ENCODE assay signal across 30 mouse cellular contexts in the genomic region with DNA sequence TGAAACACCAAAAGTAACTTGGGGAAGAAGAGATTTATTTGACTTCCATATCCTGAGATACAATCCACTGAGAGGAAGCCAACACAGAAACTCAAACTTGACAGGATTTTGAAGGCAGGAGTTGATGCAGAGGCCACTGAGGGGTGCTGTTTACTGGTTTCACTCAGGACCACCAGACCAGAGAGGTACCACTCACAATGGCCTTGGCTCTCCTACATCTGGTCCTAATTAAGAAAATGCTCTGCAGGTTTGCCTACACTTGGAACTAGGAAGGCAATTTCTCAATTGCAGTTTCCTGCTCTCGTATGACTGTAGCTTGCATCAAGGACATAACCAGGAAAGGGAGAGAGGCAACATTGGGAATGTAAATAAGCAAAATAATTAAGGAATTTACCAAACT.
DNase-seq lines count a peak whose midpoint lies in the region; ATAC-seq and TF ChIP-seq lines count a peak whose summit lies in the region.
"Had no signal": no experiment of that assay in that cellular context is flagged by ENCODE, and none has a peak within 500 bp of the region (broad histone marks: within the 10 kb centered on the region; RNA-seq: fewer than 3 reads in every experiment).

No protein-coding gene starts in this region.

- TF ChIP-seq POLR2A in heart, adult 2 months (IDR thresholded peaks at IDR 0.05; ENCODE audit: insufficient read depth, low read depth, low read length): no peak

- ATAC-seq in limb, embryonic 13.5 days (ENCODE audit: low FRiP score, low read depth): peak; percentile 76
- ATAC-seq: forebrain, postnatal 0 days; hindbrain, embryonic 16.5 days; intestine, embryonic 15.5 days had no signal

- no peak overlapping the region for H3K27ac ChIP-seq in limb, embryonic 13.5 days
- no peak overlapping the region for H3K27ac ChIP-seq in heart, adult 2 months
- no peak overlapping the region for H3K27ac ChIP-seq in left cerebral cortex, adult 2 months
- H3K27ac ChIP-seq: embryonic facial prominence, embryonic 15.5 days; forebrain, embryonic 12.5 days; intestine, embryonic 15.5 days; kidney, postnatal 0 days; liver, embryonic 14.5 days; macrophage had no signal

- WGBS in limb, embryonic 13.5 days: 13% methylated on average over 1 of the region's 1 CpGs
- WGBS in heart, adult 2 months: 48% methylated on average over 1 of the region's 1 CpGs

- no peaks in the 10 kb centered on the region for H3K27me3 ChIP-seq in limb, embryonic 13.5 days
- H3K27me3 ChIP-seq in heart, adult 2 months (ENCODE audit: control insufficient read depth, insufficient read depth, low read length): no peaks in the 10 kb centered on the region
- H3K27me3 ChIP-seq: embryonic facial prominence, embryonic 15.5 days; forebrain, embryonic 12.5 days; intestine, embryonic 15.5 days had no signal

- no peaks in the 10 kb centered on the region for H3K9me3 ChIP-seq in limb, embryonic 13.5 days
- H3K9me3 ChIP-seq: embryonic facial prominence, embryonic 15.5 days; forebrain, embryonic 12.5 days; intestine, embryonic 15.5 days had no signal

- TF ChIP-seq EP300 in heart, adult 2 months (IDR thresholded peaks at IDR 0.05; ENCODE audit: insufficient read depth, low read depth, low read length): no peak

- peak; percentile 75 for DNase-seq in embryo, embryonic 10.5 days (ENCODE audit: low spot score)
- DNase-seq in embryo, embryonic 11.5 days (ENCODE audit: low read depth, low spot score): peak; percentile 16
- peak; percentile 76 for DNase-seq in forelimb bud, embryonic 11.5 days (ENCODE audit: low read depth, low spot score)
- no peak for DNase-seq in adrenal gland, postnatal 25 days
- no peak for DNase-seq in heart, adult 2 months
- DNase-seq in left cerebral cortex, adult 2 months (ENCODE audit: extremely low spot score in 1 of 2, low spot score in 2 of 2): no peak
- no peak for DNase-seq in kidney, adult 11 months
- DNase-seq: adrenal gland, adult 2 months; B cell, adult 2 months; cerebellum, adult 9-11 months; forebrain, postnatal 0 days; gastrocnemius, postnatal 10 days; heart, postnatal 36 days; kidney, adult 8-10 months; layer of hippocampus, adult 9-11 months; liver; lung, adult 2 months; lung, postnatal 10 days; midbrain, embryonic 14.5 days; thymus, adult 2 months; thymus, postnatal 4 days had no signal

- TF ChIP-seq CTCF in heart, adult 2 months (IDR thresholded peaks at IDR 0.05): no peak
- TF ChIP-seq CTCF in left cerebral cortex, adult 2 months (IDR thresholded peaks at IDR 0.05): no peak

- H3K9ac ChIP-seq in limb, embryonic 13.5 days: no peak overlapping the region
- no peak overlapping the region for H3K9ac ChIP-seq in heart, adult 2 months (ENCODE audit: low read depth, low read length)
- H3K9ac ChIP-seq: embryonic facial prominence, embryonic 15.5 days; forebrain, embryonic 12.5 days; forebrain, postnatal 0 days; intestine, embryonic 15.5 days; liver, embryonic 14.5 days had no signal

- intact Hi-C loops in heart, adult 2 months (cut with DNase I): no loop called here
- intact Hi-C loops in left cerebral cortex, adult 2 months (cut with DNase I): no loop called here

- no peak overlapping the region for H3K4me2 ChIP-seq in limb, embryonic 13.5 days (replicated peaks)
- H3K4me2 ChIP-seq: embryonic facial prominence, embryonic 15.5 days; forebrain, embryonic 12.5 days; heart, embryonic 11.5 days; intestine, embryonic 15.5 days had no signal

- no peaks in the 10 kb centered on the region for H3K36me3 ChIP-seq in limb, embryonic 13.5 days
- no peaks in the 10 kb centered on the region for H3K36me3 ChIP-seq in heart, adult 2 months (ENCODE audit: control insufficient read depth, insufficient read depth, low read length)
- H3K36me3 ChIP-seq: embryonic facial prominence, embryonic 15.5 days; forebrain, embryonic 12.5 days; intestine, embryonic 15.5 days had no signal

- H3K79me2 ChIP-seq in heart, adult 2 months (replicated peaks; ENCODE audit: control insufficient read depth, insufficient read depth, low read length): no peaks in the 10 kb centered on the region

- 0 out of 2 replicates have a peak, but pooled peaks cover 5% of the 10 kb centered on the region for H3K4me1 ChIP-seq in limb, embryonic 13.5 days
- H3K4me1 ChIP-seq in heart, adult 2 months (ENCODE audit: control insufficient read depth, insufficient read depth, low read length): no peaks in the 10 kb centered on the region
- H3K4me1 ChIP-seq: embryonic facial prominence, embryonic 15.5 days; forebrain, embryonic 12.5 days; intestine, embryonic 15.5 days had no signal

- no peak overlapping the region for H3K4me3 ChIP-seq in limb, embryonic 13.5 days
- H3K4me3 ChIP-seq in heart, adult 2 months: no peak overlapping the region
- H3K4me3 ChIP-seq in left cerebral cortex, adult 2 months: no peak overlapping the region
- H3K4me3 ChIP-seq: embryonic facial prominence, embryonic 15.5 days; forebrain, embryonic 12.5 days; intestine, embryonic 15.5 days had no signal

Comparison
In these comparisons a context has a peak if more than half of its experiments do, and no peak if none do; other contexts are left out.
1. DNase-seq: peak in embryo, embryonic 10.5 days (single experiment), embryo, embryonic 11.5 days (single experiment) and forelimb bud, embryonic 11.5 days (single experiment); none in adrenal gland, postnatal 25 days (single experiment), heart, adult 2 months (0 of 2), left cerebral cortex, adult 2 months (0 of 2) and kidney, adult 11 months (single experiment).